Mouse (Mus musculus): ENCODE results near the gene Gm10160.

DNA sequence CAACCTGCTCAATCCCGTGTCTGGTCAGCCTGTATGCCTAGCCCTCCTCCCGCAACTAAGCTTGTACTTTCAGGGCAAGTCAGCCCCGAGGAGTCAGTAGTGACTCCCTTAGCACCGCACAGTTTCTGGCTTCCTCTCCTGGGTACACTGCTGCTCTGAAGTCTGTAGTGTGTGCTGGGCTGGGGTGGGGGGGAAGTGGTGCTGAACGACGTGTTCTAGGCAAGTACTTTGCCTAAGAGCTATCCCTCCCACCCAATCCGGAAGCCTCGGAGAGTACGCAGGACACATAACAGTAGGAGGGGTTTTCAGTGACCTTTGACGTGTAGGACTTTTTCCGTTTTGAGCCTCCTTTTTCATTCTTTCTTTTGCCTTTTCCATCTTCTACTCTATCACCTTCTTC lies 43.8 kb upstream of the Gm10160 start:
- TF ChIP-seq CTCF (IDR thresholded peaks at IDR 0.05; ENCODE audit: low read depth, low read length) (no peak), POLR2A (IDR thresholded peaks at IDR 0.05; ENCODE audit: borderline replicate concordance, low read depth, low read length) (no peak)
